Mouse (Mus musculus) gonadal fat pad, adult 2 months (tissue): ENCODE measurements around the gene Ly6g6f. TPM values are rescaled to one million over a fixed set of nuclear protein-coding genes. Genes with fewer than 3 reads are reported as not detected.
A peak's percentile ranks its signal among the peaks of the same experiment; 100 is the strongest.
"Not testable (repeated sequence)": the region's sequence is repeated elsewhere in the genome, so short reads cannot be mapped to it uniquely, and the experiment has no call there.

ENCODE experiments used
- DNase-seq: peaks from one replicate; pipeline ENCODE4 v3.0.0-alpha.2; 2012; ENCODE audit warnings: low read depth
- polyA plus RNA-seq: library from polyadenylated mRNA; depleted of rRNA; stranded (reverse); fragments of >200 nt; gene quantifications from 2 replicates; pipeline ENCODE4 v1.2.3, GENCODE M21; 2012; rRNA removed

Gene Ly6g6f
- polyA plus RNA-seq: 0.09 TPM in 1 of 2 replicates, not detected in the other

GRCm38 (mm10) chr17:35085208-35085865 lies at the start of gene Ly6g6f:
Gene Ly6g6f, minus strand, starts transcription at chr17:35085610.
- DNase-seq: no peak

- peak; percentile 67 for DNase-seq
Measured at GRCm38 (mm10) chr17:35134801-35135590, 49.6 kb upstream of the Ly6g6f start, which contains the start of gene Bag6. Gene Bag6, plus strand, starts transcription at chr17:35135178.

GRCm38 (mm10) chr17:35133517-35133916 lies 48.1 kb upstream of the Ly6g6f start:
- DNase-seq: no peak

DNA sequence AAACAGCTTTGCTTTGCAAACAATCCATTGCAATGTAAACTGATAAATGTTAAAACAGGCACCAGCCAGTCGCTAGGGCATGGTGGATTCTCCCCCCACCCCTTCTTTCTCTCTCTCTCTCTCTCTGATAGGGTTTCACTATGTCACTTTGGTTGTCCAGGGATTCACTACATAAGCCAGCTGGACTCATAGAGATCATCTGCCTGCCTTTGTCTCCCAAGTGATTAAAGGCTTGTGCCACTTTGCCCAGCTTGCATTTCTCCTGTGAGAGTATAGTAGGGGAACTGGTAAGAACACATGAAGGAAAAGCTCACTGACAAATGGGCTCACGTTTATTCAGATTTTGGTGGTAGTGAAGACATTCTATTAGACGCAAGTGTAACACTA lies 46.8 kb upstream of the Ly6g6f start:
- DNase-seq: no peak

GRCm38 (mm10) chr17:35131500-35132173 lies 46.2 kb upstream of the Ly6g6f start, which contains the start of gene Apom:
Gene Apom, minus strand, starts transcription at chr17:35132050.
- no peak for DNase-seq

DNA sequence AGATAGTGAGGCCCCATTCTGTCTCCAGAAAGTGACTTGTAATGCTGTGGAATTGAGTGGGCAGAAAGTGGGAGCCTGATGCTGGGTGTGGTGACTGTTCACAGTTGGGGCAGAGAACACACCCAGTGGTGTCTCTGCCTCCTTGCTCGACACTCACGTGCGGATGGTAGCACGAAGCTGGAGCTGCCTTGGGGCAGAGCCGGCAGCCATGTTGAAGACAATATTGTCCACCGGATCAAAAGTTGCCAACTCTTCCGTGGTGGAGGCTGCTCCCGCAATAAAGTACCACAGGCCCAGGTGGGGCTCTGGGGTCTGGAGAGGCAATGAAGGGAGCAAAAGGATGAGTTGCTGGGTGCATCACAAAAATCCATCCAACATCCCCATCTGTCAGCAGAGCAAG lies 45.6 kb upstream of the Ly6g6f start:
- DNase-seq: no peak

- DNase-seq: no peak
Measured at GRCm38 (mm10) chr17:35128996-35129395, 43.6 kb upstream of the Ly6g6f start.

DNA sequence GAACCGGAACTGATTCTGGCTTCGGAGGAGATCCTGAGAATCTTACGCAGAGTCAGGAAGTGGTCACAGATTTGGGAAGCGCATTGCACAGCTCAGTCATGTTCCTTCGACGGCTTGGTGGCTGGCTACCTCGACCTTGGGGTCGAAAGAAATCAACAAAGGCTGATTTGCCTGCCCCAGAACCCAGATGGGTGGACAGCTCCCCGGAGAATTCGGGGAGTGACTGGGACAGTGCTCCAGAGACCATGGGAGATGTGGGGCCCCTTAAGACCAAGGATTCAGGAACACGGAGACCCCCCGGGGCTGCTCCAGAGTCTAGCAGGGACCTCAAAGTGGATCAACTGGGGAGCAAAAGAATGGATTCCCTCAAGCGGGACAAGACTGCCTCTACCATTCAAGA lies 41.6 kb upstream of the Ly6g6f start:
- DNase-seq: no peak

DNA sequence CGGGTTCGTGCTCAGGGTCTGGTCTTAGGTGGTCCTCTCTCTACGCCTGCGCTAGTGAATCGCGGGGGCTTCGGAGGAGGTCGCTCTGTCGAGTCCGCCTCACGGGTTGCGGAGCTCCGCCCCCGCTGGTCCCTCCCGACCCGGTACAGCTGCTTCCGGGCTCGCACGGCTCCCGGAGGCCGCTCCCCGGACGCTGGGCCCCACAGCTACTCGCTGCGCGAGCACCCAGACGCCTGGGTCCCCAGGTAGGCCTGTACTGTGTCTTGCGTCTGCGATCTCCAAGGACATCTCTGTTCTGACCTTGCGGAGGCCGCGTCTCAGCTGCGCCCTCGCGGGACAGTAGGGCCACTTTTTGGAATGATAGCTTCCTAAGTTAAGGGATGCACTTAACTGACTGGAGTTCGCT lies 40.8 kb upstream of the Ly6g6f start, which contains the start of gene D17H6S53E:
Gene D17H6S53E (plus strand): TSS at position 168 of the 406 bp plus-strand sequence.
- no peak for DNase-seq

GRCm38 (mm10) chr17:35125578-35125977 lies 40.2 kb upstream of the Ly6g6f start:
- DNase-seq: no peak

GRCm38 (mm10) chr17:35125081-35125480 lies 39.7 kb upstream of the Ly6g6f start:
- no peak for DNase-seq

DNA sequence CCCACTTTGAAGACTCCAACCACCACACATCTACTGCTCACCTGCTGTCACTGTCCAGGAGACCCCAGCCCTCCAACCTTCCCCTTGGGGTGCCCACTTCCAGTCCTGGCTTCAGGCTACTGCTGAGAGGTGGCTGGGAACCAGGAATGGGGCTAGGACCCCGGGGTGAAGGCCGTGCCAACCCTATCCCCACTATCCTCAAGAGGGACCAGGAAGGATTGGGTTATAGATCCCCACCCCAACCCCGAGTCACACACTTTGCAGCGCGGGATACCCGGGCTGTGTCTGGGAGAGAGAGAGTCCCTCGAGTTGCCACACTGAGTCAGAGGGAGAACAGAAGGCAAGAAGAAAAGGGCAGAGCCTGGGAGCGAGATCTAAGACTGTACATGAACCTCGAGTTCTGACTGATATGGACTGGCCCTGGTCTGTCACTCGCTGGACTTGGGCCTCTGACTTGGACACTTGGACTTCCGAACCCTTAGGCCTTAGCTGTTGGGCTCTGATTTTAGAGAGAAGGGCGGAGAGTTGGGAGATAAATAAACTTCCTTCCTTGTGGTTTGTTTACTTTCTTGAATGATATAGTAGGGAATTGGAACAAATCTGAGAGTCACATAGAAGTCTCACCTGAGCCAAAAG lies 39.0 kb upstream of the Ly6g6f start:
- DNase-seq: not testable (repeated sequence)

DNA sequence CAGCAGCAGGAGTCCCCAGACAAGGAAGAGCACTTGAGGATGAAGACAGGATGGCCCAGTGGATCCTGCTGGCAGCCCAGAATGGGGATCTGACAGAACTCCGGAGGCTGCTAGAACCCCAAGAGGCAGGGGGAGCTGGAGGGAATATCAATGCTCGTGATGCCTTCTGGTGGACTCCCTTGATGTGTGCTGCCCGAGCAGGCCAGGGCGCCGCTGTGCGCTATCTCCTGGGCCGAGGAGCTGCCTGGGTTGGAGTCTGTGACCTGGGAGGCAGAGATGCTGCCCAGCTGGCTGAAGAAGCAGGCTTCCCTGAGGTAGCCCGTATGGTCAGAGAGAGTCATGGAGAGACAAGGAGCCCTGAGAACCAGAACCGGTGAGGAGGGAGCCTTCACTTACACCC lies 37.9 kb upstream of the Ly6g6f start:
- DNase-seq: not testable (repeated sequence)

DNA sequence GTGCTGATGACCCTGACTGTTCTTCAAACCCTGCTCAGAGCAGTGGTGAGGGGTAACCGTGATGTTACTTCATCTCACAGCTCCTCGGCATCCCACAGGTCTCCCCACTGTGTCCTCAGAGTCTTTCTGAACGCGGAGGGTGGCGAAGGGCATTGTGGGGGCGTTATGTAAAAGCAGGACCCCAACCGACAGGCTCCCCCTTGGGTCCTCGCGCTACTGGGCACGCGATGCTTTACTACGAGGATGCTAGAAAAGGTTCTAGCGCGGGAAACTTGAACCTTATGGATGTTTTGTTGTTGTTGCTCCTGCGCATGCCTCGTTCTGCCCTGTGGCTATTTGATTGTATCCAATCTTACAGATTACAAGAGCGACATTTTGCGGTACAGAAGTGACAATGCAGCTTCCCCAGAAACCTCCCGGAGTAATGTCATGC lies 36.5 kb upstream of the Ly6g6f start, which contains the start of gene Csnk2b:
Gene Csnk2b (minus strand): TSS at position 183 of the 433 bp plus-strand sequence.
- no peak for DNase-seq

GRCm38 (mm10) chr17:35121143-35121799 lies 35.9 kb upstream of the Ly6g6f start, which contains the start of gene Gpank1:
Gene Gpank1, plus strand, starts transcription at chr17:35121455.
- peak; percentile 81 for DNase-seq

GRCm38 (mm10) chr17:35120745-35121142 lies 35.3 kb upstream of the Ly6g6f start:
- DNase-seq: no peak

DNA sequence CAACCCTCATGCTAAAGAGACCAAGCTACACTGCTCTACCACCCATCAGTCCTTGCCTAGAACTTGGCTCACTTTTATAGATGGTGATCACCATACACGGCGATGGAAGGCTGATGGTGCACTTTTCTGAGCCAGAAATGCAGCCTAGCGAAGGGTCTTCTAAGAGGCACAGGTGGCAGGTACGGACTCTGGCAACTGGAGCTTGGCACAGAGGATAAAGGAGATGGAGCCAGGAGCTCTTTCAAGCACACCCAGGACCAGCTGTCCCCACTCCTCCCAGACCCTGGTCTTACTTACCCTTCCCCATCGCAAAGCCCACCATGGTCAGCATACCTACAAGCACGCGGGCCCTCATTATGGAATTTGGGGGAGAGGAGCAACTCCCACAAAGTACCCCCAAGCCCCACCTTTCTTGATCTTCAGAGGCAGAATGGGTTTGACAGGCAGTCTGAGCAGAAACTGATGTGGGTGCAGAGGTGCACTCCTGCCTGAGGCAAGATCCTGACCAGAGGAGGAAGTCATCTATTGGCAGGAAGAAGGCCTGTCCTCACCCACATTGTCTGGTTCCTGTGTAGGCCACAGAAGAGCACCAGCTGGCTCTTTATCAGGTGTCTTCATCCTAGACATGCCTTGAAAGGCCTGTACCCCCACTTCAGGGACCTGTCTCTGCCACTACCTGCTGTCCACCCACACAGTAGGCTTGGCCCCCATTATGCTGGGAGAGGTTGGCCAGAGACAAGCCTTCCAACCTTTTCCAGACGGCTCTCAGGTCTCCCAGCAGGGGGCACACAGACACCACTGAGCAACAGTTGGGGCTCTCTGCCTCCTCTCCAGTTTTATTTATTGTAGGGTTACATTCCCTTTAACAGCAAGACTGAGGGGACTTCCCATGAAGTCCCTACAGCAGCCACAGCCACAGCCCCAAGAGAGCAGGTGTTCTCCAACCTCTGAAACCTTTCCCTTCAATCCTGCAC lies 29.9 kb upstream of the Ly6g6f start, which contains the start of gene Ly6g5b:
Gene Ly6g5b (minus strand): TSS at position 383 of the 974 bp plus-strand sequence.
- no peak for DNase-seq

DNA sequence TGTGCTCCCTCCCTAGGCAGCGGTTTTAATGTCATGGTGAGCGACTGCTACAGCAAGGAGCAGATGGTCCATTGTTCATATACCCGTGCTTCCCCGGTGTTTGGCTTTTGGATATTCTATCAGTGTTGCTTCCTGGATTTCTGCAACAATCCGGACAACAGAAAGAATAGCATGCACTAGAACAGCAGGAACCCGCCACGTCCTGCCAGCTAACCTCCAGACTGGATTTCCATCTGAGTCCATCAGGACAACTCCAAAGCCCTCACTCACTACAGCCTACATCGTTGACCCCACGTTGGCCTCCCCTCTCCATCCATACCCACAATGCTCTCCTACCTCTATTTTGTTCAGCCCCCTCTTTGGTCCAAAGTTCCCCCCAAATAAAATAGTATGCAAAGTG lies 26.4 kb upstream of the Ly6g6f start:
- no peak for DNase-seq

DNA sequence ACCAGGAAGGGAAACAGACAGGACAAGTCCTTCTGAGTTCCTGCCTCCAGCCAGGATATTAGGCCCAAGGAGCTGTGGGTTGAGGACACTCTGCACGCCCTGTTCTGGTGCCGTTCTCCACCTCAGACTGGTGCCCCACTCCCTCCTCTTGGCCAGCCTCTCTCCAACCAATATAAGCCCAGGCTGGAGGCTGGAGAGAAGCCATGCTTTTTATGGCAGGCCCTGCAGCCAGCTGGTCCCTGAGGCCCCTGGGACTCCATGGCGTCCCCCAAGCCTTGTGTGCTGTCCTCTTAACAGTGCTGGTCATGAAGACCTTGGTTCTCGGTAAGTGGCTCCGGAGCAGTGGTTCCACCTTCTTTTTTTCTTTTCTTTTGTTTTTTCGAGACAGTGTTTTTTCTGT lies 22.7 kb upstream of the Ly6g6f start, which contains the start of gene Ly6g5c:
Gene Ly6g5c (plus strand): TSS at position 183 of the 400 bp plus-strand sequence.
- no peak for DNase-seq

DNA sequence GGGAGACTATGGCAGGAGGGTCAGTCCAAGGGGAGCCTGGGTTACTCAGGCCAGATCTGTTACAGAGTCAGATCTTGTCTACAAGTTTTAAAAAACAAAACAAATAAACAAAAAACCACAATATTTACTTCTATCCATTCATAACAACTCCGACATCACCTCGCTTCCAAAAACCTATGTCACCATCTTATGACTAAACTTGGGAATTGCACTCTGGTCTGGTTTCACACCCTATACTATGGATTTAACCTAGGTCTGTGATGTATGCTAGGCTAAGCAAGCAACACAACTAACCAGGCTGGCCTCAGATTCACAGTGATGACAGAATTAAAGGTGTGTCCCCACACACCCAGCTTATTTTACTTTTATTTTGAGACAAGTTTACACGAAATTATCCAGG lies 21.1 kb upstream of the Ly6g6f start:
- no peak for DNase-seq
